Mouse (Mus musculus): ENCODE results near the gene Mthfsd. TPM values are rescaled to one million over a fixed set of nuclear protein-coding genes. Genes with fewer than 3 reads are reported as not detected.

Mthfsd gene
- total RNA-seq, 1 experiment: 35.8 TPM

DNA sequence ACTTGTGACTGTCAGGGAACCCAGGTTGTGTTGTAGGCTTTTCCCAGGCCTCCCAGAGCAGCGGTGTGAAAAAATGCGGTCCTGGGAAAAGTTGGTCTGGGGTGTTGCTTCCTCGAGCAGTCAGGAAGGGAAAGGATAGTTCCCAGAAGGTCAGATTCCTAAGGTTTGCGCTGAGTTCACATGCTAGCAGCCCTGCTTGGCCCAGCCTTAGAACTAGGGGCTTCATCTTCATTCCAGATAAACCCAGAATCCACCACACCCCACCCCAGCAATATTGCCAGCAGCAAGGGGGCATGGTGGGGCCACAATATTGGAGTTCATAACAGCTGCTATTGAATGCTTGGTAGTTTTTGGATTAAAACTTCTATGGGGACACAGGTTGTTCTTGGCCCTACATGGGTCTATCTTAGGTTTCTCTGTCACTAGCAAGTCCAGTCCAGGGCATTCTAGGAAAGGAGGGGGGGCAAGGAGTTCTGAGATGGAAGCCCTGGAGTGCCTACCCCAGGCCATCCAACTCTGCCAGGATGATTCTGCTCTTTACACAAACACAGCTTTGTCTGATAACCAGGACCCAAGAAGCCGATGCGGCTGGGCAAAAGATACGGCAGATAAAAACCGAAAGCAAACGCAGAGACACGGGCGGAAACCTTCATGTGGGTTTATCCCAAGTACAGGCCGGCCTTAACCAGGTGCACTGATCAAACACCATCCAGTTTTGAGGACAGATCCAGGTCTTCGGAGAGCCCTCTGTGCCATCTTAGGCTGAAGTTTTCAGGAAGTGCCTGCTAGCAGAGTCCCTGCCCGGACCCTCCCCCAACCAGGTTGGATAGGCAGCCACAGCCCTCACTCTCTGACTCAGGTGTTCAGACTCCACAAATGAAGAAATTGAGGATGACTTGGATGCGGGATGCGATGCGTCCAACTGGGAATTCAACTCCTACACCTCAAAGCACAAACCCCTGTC lies 12.5 kb upstream of the Mthfsd start:
- no peak for DNase-seq (ENCODE audit: low read depth, low spot score)
- Histone ChIP-seq H3K27ac (ENCODE audit: insufficient read depth, low read depth, low read length, poor library complexity, severe bottlenecking) (no peak overlapping the region), H3K9ac (ENCODE audit: insufficient read depth, low read depth, low read length, poor library complexity, severe bottlenecking) (no peak overlapping the region), H3K9me3 (ENCODE audit: control insufficient read depth, insufficient read depth, low read depth, low read length) (no peaks in the 10 kb centered on the region), H3K4me3 (ENCODE audit: insufficient read depth in 1 of 2, low read depth in 1 of 2, low read length in 2 of 2, poor library complexity in 1 of 2, severe bottlenecking in 1 of 2) (no peak overlapping the region), H3K4me1 (ENCODE audit: control insufficient read depth in 2 of 2, insufficient read depth in 2 of 2, low read length in 2 of 2, poor library complexity in 1 of 2) (peaks cover 0 to 3% of the 10 kb centered on the region in 2 experiments; a peak in 1 of 4 replicates), H3K36me3 (ENCODE audit: control insufficient read depth, insufficient read depth, low read length, poor library complexity, severe bottlenecking) (no peaks in the 10 kb centered on the region)
- in situ Hi-C loops (cut with MboI; ENCODE audit: low sequenced_read_pairs in 2 of 2, unreplicated experiment in 2 of 2): no loop called here
- TF ChIP-seq HCFC1 (IDR thresholded peaks at IDR 0.05; ENCODE audit: borderline replicate concordance, insufficient read depth, low read length) (no peak), MAFK (IDR thresholded peaks at IDR 0.05; ENCODE audit: insufficient read depth, low read depth, low read length) (no peak), ZC3H11A (IDR thresholded peaks at IDR 0.05; ENCODE audit: borderline replicate concordance, low read depth, low read length) (no peak), CHD2 (IDR thresholded peaks at IDR 0.05; ENCODE audit: low read depth, low read length) (no peak)

- no peak overlapping the region for H3K27ac ChIP-seq (ENCODE audit: insufficient read depth, low read depth, low read length, poor library complexity, severe bottlenecking)
- no peak overlapping the region for H3K4me3 ChIP-seq (ENCODE audit: insufficient read depth in 1 of 2, low read depth in 1 of 2, low read length in 2 of 2, poor library complexity in 1 of 2, severe bottlenecking in 1 of 2)
- no peaks in the 10 kb centered on the region for H3K36me3 ChIP-seq (ENCODE audit: control insufficient read depth, insufficient read depth, low read length, poor library complexity, severe bottlenecking)
- peaks cover 0 to 3% of the 10 kb centered on the region in 2 experiments; a peak in 1 of 4 replicates for H3K4me1 ChIP-seq (ENCODE audit: control insufficient read depth in 2 of 2, insufficient read depth in 2 of 2, low read length in 2 of 2, poor library complexity in 1 of 2)
- in situ Hi-C loops (cut with MboI; ENCODE audit: low sequenced_read_pairs in 2 of 2, unreplicated experiment in 2 of 2): loop anchor here (5.0 to 10.0 kb wide), 3 partner anchors 38 to 395 kb away; partner anchors contain the start of gene Foxf1 (in 2 of the 2)
- H3K9ac ChIP-seq (ENCODE audit: insufficient read depth, low read depth, low read length, poor library complexity, severe bottlenecking): no peak overlapping the region
- no peak for TF ChIP-seq HCFC1 (IDR thresholded peaks at IDR 0.05; ENCODE audit: borderline replicate concordance, insufficient read depth, low read length)
- no peak for TF ChIP-seq MAFK (IDR thresholded peaks at IDR 0.05; ENCODE audit: insufficient read depth, low read depth, low read length)
- no peak for TF ChIP-seq CHD2 (IDR thresholded peaks at IDR 0.05; ENCODE audit: low read depth, low read length)
- TF ChIP-seq ZNF384 (IDR thresholded peaks at IDR 0.05; ENCODE audit: low read depth, low read length): no peak
- TF ChIP-seq ZC3H11A (IDR thresholded peaks at IDR 0.05; ENCODE audit: borderline replicate concordance, low read depth, low read length): no peak
- no peaks in the 10 kb centered on the region for H3K9me3 ChIP-seq (ENCODE audit: control insufficient read depth, insufficient read depth, low read depth, low read length)
- DNase-seq (ENCODE audit: low read depth, low spot score): no peak
These were observed 11.7 kb upstream of the Mthfsd start for GRCm38 (mm10) chr8:121119635-121120455.

DNA sequence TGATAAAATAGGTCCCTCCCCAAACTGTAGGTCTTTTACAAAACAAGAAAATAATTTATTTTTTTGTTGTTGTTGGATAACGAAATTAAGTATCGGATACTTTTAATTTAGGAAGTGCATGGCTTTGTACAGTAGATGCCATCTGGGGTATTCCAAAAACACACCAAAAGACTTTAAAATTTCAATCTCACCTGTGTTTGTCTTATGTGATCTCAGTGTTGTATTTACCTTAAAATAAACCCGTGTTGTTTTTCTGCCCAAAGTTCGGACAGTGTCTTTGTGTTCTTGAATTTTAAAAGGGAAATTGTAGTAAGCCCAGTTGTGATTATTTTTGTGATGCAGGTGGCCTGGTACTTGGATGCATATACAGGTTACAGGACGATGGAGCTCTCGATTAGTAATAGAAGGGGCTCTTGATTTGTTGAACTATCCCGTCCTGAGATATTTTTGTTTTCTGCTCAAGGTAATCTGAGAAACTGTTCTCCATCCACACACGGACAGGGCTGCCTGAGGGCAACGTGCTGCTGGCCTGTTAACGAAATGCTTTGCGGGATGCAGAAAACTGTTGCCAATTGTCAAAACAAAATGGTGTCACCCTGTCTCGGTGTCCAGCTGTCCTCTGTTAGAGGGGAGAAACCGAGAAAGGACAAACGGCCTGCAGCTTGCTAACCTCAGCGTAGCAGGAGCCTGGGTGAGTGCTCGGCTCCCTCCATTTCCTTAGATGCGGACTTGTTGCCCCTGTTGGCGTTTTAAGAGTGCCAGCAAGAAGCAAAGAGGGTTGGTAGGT lies 10.6 kb upstream of the Mthfsd start:
- TF ChIP-seq CHD2 (IDR thresholded peaks at IDR 0.05; ENCODE audit: low read depth, low read length) (no peak), ZNF384 (IDR thresholded peaks at IDR 0.05; ENCODE audit: low read depth, low read length) (no peak), HCFC1 (IDR thresholded peaks at IDR 0.05; ENCODE audit: borderline replicate concordance, insufficient read depth, low read length) (no peak)
- no peaks in the 10 kb centered on the region for H3K9me3 ChIP-seq (ENCODE audit: control insufficient read depth, insufficient read depth, low read depth, low read length)
- no peak for DNase-seq (ENCODE audit: low read depth, low spot score)
- H3K4me1 ChIP-seq (ENCODE audit: control insufficient read depth in 2 of 2, insufficient read depth in 2 of 2, low read length in 2 of 2, poor library complexity in 1 of 2): peaks cover 0 to 2% of the 10 kb centered on the region in 2 experiments; a peak in 1 of 4 replicates
- no peak overlapping the region for H3K4me3 ChIP-seq (ENCODE audit: insufficient read depth in 1 of 2, low read depth in 1 of 2, low read length in 2 of 2, poor library complexity in 1 of 2, severe bottlenecking in 1 of 2)
- no peak overlapping the region for H3K27ac ChIP-seq (ENCODE audit: insufficient read depth, low read depth, low read length, poor library complexity, severe bottlenecking)
- H3K36me3 ChIP-seq (ENCODE audit: control insufficient read depth, insufficient read depth, low read length, poor library complexity, severe bottlenecking): no peaks in the 10 kb centered on the region
- H3K9ac ChIP-seq (ENCODE audit: insufficient read depth, low read depth, low read length, poor library complexity, severe bottlenecking): no peak overlapping the region
- in situ Hi-C loops (cut with MboI; ENCODE audit: low sequenced_read_pairs in 2 of 2, unreplicated experiment in 2 of 2): loop anchor here (5.0 to 10.0 kb wide), 3 partner anchors 37 to 396 kb away; partner anchors contain the start of gene Foxf1 (in 2 of the 2)

- Histone ChIP-seq H3K9ac (ENCODE audit: insufficient read depth, low read depth, low read length, poor library complexity, severe bottlenecking) (no peak overlapping the region), H3K27ac (ENCODE audit: insufficient read depth, low read depth, low read length, poor library complexity, severe bottlenecking) (no peak overlapping the region), H3K9me3 (ENCODE audit: control insufficient read depth, insufficient read depth, low read depth, low read length) (no peaks in the 10 kb centered on the region), H3K36me3 (ENCODE audit: control insufficient read depth, insufficient read depth, low read length, poor library complexity, severe bottlenecking) (no peaks in the 10 kb centered on the region), H3K4me3 (ENCODE audit: insufficient read depth in 1 of 2, low read depth in 1 of 2, low read length in 2 of 2, poor library complexity in 1 of 2, severe bottlenecking in 1 of 2) (no peak overlapping the region; a peak in 1 of 4 replicates), H3K4me1 (ENCODE audit: control insufficient read depth in 2 of 2, insufficient read depth in 2 of 2, low read length in 2 of 2, poor library complexity in 1 of 2) (peaks cover 0 to 2% of the 10 kb centered on the region in 2 experiments; a peak in 1 of 4 replicates)
- TF ChIP-seq ZC3H11A (IDR thresholded peaks at IDR 0.05; ENCODE audit: borderline replicate concordance, low read depth, low read length) (no peak), HCFC1 (IDR thresholded peaks at IDR 0.05; ENCODE audit: borderline replicate concordance, insufficient read depth, low read length) (no peak), MAFK (IDR thresholded peaks at IDR 0.05; ENCODE audit: insufficient read depth, low read depth, low read length) (no peak), CHD2 (IDR thresholded peaks at IDR 0.05; ENCODE audit: low read depth, low read length) (no peak), ZNF384 (IDR thresholded peaks at IDR 0.05; ENCODE audit: low read depth, low read length) (no peak)
- in situ Hi-C loops (cut with MboI; ENCODE audit: low sequenced_read_pairs in 2 of 2, unreplicated experiment in 2 of 2): loop anchor here (5.0 to 10.0 kb wide), 3 partner anchors 36 to 397 kb away; partner anchors contain the start of gene Foxf1 (in 2 of the 2)
- no peak for DNase-seq (ENCODE audit: low read depth, low spot score)
These were observed 9.7 kb upstream of the Mthfsd start for GRCm38 (mm10) chr8:121117906-121118305.
